Mouse (Mus musculus): ENCODE results near the gene Cct4. TPM values are rescaled to one million over a fixed set of nuclear protein-coding genes. Genes with fewer than 3 reads are reported as not detected.

Cct4 gene
- polyA plus RNA-seq, 1 experiment: 144 TPM

- Histone ChIP-seq H3K4me3 (ENCODE audit: insufficient read depth, poor library complexity, severe bottlenecking) (no peak overlapping the region), H3K79me3 (ENCODE audit: low read depth) (no peaks in the 10 kb centered on the region), H3K79me2 (ENCODE audit: control insufficient read depth, insufficient read depth) (peaks cover 23% of the 10 kb centered on the region), H3K36me3 (ENCODE audit: control insufficient read depth, insufficient read depth) (peaks cover 8% of the 10 kb centered on the region), H3K27me3 (ENCODE audit: control insufficient read depth, insufficient read depth, insufficient read length) (no peaks in the 10 kb centered on the region), H3ac (ENCODE audit: control insufficient read depth, insufficient read length, low read depth) (no peak overlapping the region)
- TF ChIP-seq MYOD1 (IDR thresholded peaks at IDR 0.05; ENCODE audit: control insufficient read depth, insufficient read length, low read depth) (no peak), CTCF (IDR thresholded peaks at IDR 0.05; ENCODE audit: control insufficient read depth, insufficient read depth, insufficient read length) (peak; percentile 83)
Measured at GRCm38 (mm10) chr11:22956830-22957229, 33.5 kb upstream of the Cct4 start.

- H3K79me2 ChIP-seq (ENCODE audit: control insufficient read depth, insufficient read depth): peaks cover 33% of the 10 kb centered on the region
- H3K79me3 ChIP-seq (ENCODE audit: low read depth): no peaks in the 10 kb centered on the region
- H3K36me3 ChIP-seq (ENCODE audit: control insufficient read depth, insufficient read depth): peaks cover 8% of the 10 kb centered on the region
- H3K4me3 ChIP-seq (ENCODE audit: insufficient read depth, poor library complexity, severe bottlenecking): no peak overlapping the region
- H3K27me3 ChIP-seq (ENCODE audit: control insufficient read depth, insufficient read depth, insufficient read length): no peaks in the 10 kb centered on the region
- TF ChIP-seq MYOG (IDR thresholded peaks at IDR 0.05; ENCODE audit: control insufficient read depth, extremely low read depth, insufficient read length): no peak
- TF ChIP-seq MYOD1 (IDR thresholded peaks at IDR 0.05; ENCODE audit: control insufficient read depth, insufficient read length, low read depth): no peak
- TF ChIP-seq MAX (IDR thresholded peaks at IDR 0.05): no peak
- TF ChIP-seq FOSL1 (IDR thresholded peaks at IDR 0.05; ENCODE audit: insufficient read depth, low read length, poor library complexity, severe bottlenecking): no peak
- no peak for TF ChIP-seq CEBPB (IDR thresholded peaks at IDR 0.05; ENCODE audit: low read depth)
- TF ChIP-seq CTCF (IDR thresholded peaks at IDR 0.05; ENCODE audit: control insufficient read depth, insufficient read depth, insufficient read length): no peak
- TF ChIP-seq USF1 (IDR thresholded peaks at IDR 0.05; ENCODE audit: low read depth): no peak
- H3ac ChIP-seq (ENCODE audit: control insufficient read depth, insufficient read length, low read depth): no peak overlapping the region
Measured at GRCm38 (mm10) chr11:22957791-22958374, 32.4 kb upstream of the Cct4 start.

GRCm38 (mm10) chr11:22962101-22962500, 28.2 kb upstream of the Cct4 start:
- Histone ChIP-seq H3K79me3 (ENCODE audit: low read depth) (peaks cover 7% of the 10 kb centered on the region), H3K27me3 (ENCODE audit: control insufficient read depth, insufficient read depth, insufficient read length) (no peaks in the 10 kb centered on the region), H3K36me3 (ENCODE audit: control insufficient read depth, insufficient read depth) (no peaks in the 10 kb centered on the region), H3K4me3 (ENCODE audit: insufficient read depth, poor library complexity, severe bottlenecking) (no peak overlapping the region), H3K79me2 (ENCODE audit: control insufficient read depth, insufficient read depth) (peaks cover 65% of the 10 kb centered on the region), H3ac (ENCODE audit: control insufficient read depth, insufficient read length, low read depth) (no peak overlapping the region)
- no peak for TF ChIP-seq MYOG (IDR thresholded peaks at IDR 0.05; ENCODE audit: control insufficient read depth, extremely low read depth, insufficient read length)
- no peak for TF ChIP-seq CEBPB (IDR thresholded peaks at IDR 0.05; ENCODE audit: low read depth)
- TF ChIP-seq MAX (IDR thresholded peaks at IDR 0.05): no peak
- no peak for TF ChIP-seq USF1 (IDR thresholded peaks at IDR 0.05; ENCODE audit: low read depth)
- no peak for TF ChIP-seq CTCF (IDR thresholded peaks at IDR 0.05; ENCODE audit: control insufficient read depth, insufficient read depth, insufficient read length)
- no peak for TF ChIP-seq MYOD1 (IDR thresholded peaks at IDR 0.05; ENCODE audit: control insufficient read depth, insufficient read length, low read depth)
- TF ChIP-seq FOSL1 (IDR thresholded peaks at IDR 0.05; ENCODE audit: insufficient read depth, low read length, poor library complexity, severe bottlenecking): no peak

GRCm38 (mm10) chr11:22964401-22964800, 25.9 kb upstream of the Cct4 start:
- no peak for TF ChIP-seq MAX (IDR thresholded peaks at IDR 0.05)
- no peak for TF ChIP-seq CTCF (IDR thresholded peaks at IDR 0.05; ENCODE audit: control insufficient read depth, insufficient read depth, insufficient read length)
- no peak for TF ChIP-seq USF1 (IDR thresholded peaks at IDR 0.05; ENCODE audit: low read depth)
- H3K36me3 ChIP-seq (ENCODE audit: control insufficient read depth, insufficient read depth): no peaks in the 10 kb centered on the region
- H3ac ChIP-seq (ENCODE audit: control insufficient read depth, insufficient read length, low read depth): no peak overlapping the region
- peaks cover 78% of the 10 kb centered on the region for H3K79me2 ChIP-seq (ENCODE audit: control insufficient read depth, insufficient read depth)
- no peak overlapping the region for H3K4me3 ChIP-seq (ENCODE audit: insufficient read depth, poor library complexity, severe bottlenecking)
- H3K79me3 ChIP-seq (ENCODE audit: low read depth): peaks cover 8% of the 10 kb centered on the region
- H3K27me3 ChIP-seq (ENCODE audit: control insufficient read depth, insufficient read depth, insufficient read length): no peaks in the 10 kb centered on the region

- TF ChIP-seq CTCF (IDR thresholded peaks at IDR 0.05; ENCODE audit: control insufficient read depth, insufficient read depth, insufficient read length): no peak
- TF ChIP-seq FOSL1 (IDR thresholded peaks at IDR 0.05; ENCODE audit: insufficient read depth, low read length, poor library complexity, severe bottlenecking): peak; percentile 30
Measured at GRCm38 (mm10) chr11:22965503-22965902, 24.8 kb upstream of the Cct4 start.

GRCm38 (mm10) chr11:22969486-22969885, 20.8 kb upstream of the Cct4 start:
- H3K4me3 ChIP-seq (ENCODE audit: insufficient read depth, poor library complexity, severe bottlenecking): no peak overlapping the region
- peaks cover 83% of the 10 kb centered on the region for H3K79me2 ChIP-seq (ENCODE audit: control insufficient read depth, insufficient read depth)
- no peak overlapping the region for H3ac ChIP-seq (ENCODE audit: control insufficient read depth, insufficient read length, low read depth)
- H3K79me3 ChIP-seq (ENCODE audit: low read depth): peaks cover 40% of the 10 kb centered on the region
- H3K27me3 ChIP-seq (ENCODE audit: control insufficient read depth, insufficient read depth, insufficient read length): no peaks in the 10 kb centered on the region
- TF ChIP-seq CTCF (IDR thresholded peaks at IDR 0.05; ENCODE audit: control insufficient read depth, insufficient read depth, insufficient read length) (no peak), USF1 (IDR thresholded peaks at IDR 0.05; ENCODE audit: low read depth) (no peak), FOSL1 (IDR thresholded peaks at IDR 0.05; ENCODE audit: insufficient read depth, low read length, poor library complexity, severe bottlenecking) (no peak), MYOG (IDR thresholded peaks at IDR 0.05; ENCODE audit: control insufficient read depth, extremely low read depth, insufficient read length) (no peak)
- no peaks in the 10 kb centered on the region for H3K36me3 ChIP-seq (ENCODE audit: control insufficient read depth, insufficient read depth)

More at GRCm38 (mm10) chr11:22965503-22965902, 24.8 kb upstream of the Cct4 start:
- Histone ChIP-seq H3K36me3 (ENCODE audit: control insufficient read depth, insufficient read depth) (no peaks in the 10 kb centered on the region), H3K79me2 (ENCODE audit: control insufficient read depth, insufficient read depth) (peaks cover 81% of the 10 kb centered on the region), H3K4me3 (ENCODE audit: insufficient read depth, poor library complexity, severe bottlenecking) (no peak overlapping the region), H3K27me3 (ENCODE audit: control insufficient read depth, insufficient read depth, insufficient read length) (no peaks in the 10 kb centered on the region), H3ac (ENCODE audit: control insufficient read depth, insufficient read length, low read depth) (no peak overlapping the region), H3K79me3 (ENCODE audit: low read depth) (peaks cover 8% of the 10 kb centered on the region)

All from C2C12 (cell line).